Mouse (Mus musculus) lung, postnatal 4 days (tissue): ENCODE results near the gene Sema4f.

ENCODE experiments used
- DNase-seq, 2 experiments: peaks; one replicate each; pipeline ENCODE4 v3.0.0; 2021

Gene Sema4f

DNA sequence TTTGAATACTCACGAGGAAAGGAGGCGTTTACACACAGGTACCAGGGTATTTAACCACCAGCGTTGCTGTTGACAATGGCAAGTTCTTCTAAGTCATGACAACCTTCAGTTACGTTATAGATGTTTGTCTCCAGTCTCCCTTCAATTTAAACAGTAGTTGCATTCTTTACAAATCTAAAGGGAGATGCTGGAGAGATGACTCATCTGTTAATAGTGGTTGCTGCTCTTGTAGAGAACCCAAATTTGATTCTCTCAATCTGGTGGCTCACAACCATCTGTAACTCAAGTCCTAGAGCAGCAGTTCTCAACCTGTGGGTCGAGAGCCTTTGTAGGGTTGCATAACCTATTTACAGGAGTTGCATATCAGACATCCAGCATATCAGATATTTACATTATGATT lies 71.1 kb downstream of the Sema4f start:
- DNase-seq: no peak

DNA sequence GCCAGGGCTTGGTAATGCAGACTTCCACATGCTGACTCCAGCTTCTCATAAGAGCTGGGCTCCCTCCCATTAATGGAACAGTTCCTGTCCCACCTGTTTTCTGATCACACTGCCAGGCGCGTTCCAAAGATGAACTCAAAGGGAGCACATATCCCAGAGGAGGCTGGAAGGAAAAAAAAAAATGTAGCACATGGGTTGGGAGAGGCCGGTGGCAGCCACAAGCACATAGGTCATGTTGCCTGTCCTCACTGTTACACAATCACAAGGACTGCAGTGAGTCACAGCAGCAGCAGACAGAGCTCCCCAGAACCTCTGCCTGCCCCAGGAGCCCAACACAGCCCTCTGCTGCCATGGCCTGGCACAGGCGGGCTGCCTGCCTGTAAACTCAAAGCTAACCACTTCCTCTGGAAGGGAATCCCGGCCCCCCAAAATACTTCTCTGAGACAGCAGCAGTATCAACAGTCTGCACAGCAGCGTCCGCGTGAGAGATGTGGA lies 76.1 kb downstream of the Sema4f start:
- peak; percentile 63 to 74 for DNase-seq

DNA sequence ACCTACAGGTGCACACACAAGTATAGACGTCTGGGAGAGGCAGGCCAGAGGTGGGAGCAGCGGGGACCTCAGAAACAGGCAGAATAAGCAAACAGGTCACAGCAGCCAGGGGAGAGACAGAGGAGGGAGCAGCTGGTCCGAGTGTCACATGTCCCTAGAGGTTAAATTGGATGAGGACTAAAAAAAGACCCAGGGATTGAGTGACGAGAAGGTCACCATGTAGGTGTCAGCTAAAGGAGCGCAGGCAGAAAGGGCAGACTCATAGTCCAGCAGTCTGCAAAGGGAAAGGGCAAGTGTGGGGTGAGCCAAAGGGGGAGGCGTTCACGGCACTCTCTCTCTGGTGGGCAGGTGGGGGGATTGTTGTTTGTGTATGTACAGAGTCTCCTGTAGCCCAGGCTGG lies 77.1 kb downstream of the Sema4f start:
- DNase-seq: no peak

DNA sequence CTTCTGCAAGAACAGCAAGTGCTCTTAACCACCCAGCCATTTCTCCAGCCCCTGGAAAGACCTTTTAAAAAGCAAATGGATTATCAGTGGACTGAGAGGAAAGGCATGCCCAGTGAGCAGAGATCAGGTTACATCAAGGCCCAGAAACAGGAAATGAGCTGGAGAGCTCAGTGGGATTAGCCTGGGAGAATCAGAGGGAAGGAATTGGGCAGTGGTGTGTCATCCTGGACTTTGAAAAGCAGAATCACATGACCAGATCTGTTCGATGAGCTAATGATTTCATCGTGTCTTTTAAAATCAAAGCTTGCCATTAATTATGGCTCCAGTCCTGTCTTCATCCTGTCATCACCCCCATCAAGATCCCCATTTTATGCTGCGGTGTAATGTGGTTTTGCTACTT lies 77.5 kb downstream of the Sema4f start:
- no peak for DNase-seq
